Mouse (Mus musculus) urinary bladder, postnatal 4 days (tissue): ENCODE results near the gene P4hb.
"Not testable (repeated sequence)": the region's sequence is repeated elsewhere in the genome, so short reads cannot be mapped to it uniquely, and the experiment has no call there.

Experiments used
- DNase-seq, 2 experiments: peaks; one replicate each; pipeline ENCODE4 v3.0.0; 2021 to 2022; ENCODE audit warnings: low spot score in 2 of 2

Gene P4hb

DNA sequence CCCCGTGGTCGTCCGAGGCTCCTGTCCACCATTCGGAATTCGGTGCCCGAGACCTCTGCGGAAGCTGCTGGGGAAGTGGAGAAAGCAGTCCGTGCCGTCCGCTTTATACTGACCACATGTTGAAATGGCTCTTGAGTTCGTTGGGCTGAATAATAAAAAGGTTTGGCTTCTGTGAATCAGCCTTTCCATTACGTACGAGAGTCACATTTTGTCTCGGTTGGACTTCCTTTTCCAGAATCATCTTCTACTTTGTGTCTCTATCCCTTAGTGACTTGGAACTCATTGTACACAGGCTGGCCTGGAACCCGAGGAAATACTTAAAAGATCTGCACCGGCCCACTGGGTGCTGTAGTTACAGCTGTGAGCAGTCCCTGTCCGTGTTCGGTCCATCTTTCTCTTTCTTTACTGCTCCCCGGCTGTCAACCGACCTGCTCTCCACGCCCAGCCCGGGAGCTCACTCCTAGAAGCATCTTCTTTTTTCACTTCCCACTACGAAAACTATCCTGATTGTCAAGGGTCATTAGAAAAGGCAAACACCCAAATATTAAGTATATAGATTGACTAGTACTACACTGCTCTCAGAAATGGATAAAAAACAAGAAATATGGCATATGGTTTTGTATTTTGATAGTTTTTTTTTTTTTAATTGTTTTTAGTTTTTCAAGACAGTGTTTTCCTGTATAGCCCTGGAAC, 678 bp upstream of the P4hb start:
- DNase-seq = no peak

DNA sequence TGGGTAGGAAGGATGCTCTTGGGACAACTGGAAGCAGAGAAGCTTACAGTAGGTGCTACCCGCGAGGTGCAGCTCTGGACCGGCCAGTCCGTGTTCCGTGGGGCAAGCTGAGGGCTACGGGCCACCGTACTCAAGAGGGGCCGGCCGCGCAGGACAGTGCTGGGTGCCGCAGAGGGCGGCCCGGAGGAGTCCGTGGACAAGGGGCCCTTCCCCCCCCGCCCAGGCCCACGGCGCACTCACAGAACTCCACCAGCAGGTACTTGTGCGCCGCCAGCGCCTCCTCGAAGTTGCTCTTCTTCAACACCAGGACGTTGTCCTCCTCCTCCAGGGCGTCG, 669 bp downstream of the P4hb start:
- no peak for DNase-seq

DNA sequence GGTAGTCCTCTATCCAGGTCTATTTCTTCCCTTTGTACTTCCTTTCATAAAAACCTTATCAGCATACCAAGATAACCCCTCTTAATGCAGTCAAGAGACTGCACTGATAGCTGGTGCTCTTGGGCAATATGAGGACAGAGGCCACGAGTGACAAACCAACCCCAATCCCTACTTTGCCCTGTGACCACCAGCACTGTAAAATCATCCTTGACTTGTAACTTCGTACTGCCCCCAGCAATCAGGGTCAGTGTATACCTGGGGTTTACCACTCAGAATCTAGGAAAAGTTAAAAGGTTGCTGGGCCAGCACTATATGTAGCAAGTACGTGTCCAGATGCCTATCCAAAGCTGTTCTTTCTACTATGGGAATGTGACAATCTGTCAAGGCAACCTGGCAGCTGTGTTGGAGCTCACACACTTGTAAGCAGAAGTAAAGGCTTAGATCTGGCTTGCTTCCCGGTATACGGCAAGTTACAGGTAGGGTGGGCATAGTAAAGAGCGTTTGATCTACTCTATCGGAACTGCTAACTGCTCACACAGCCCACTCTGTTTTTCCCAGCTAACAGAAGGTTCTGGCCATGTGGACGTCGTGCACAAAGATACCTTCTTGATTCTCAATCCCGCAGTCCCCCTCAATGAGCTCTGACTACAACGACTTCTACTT, 1.2 kb downstream of the P4hb start:
- no peak for DNase-seq

DNA sequence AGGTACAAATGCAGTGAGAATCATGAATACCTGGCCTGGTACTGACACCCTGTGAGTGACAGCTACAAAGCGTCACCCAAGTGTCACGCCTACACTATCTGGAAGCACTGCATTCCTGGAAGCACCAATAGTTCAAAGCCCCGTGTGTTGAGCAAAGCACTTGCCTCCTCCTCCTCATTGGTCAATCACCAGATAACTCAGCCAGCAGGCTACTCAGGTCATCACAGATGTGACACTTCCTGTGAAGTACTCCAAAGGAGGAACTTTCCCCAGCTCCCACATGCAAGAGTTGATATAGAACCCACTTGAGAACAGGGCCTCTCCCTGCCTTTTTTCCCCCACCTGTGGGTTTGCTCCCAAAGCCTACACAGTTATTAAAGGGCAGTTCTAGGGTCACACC, 1.9 kb downstream of the P4hb start:
- DNase-seq = no peak

- DNase-seq = no peak
Measured at GRCm38 (mm10) chr11:120568324-120568723, 4.7 kb downstream of the P4hb start.

- no peak for DNase-seq
Measured at GRCm38 (mm10) chr11:120565114-120565513, 7.9 kb downstream of the P4hb start.

GRCm38 (mm10) chr11:120562949-120563348, 10.1 kb downstream of the P4hb start:
- DNase-seq = no peak

GRCm38 (mm10) chr11:120560952-120561728, 11.9 kb downstream of the P4hb start:
- DNase-seq = no peak

GRCm38 (mm10) chr11:120558843-120559242, 14.2 kb downstream of the P4hb start:
- DNase-seq = not testable (repeated sequence)

GRCm38 (mm10) chr11:120555260-120555659, 17.8 kb downstream of the P4hb start:
- no peak for DNase-seq

- no peak for DNase-seq
Measured at GRCm38 (mm10) chr11:120554834-120555233, 18.2 kb downstream of the P4hb start.

DNA sequence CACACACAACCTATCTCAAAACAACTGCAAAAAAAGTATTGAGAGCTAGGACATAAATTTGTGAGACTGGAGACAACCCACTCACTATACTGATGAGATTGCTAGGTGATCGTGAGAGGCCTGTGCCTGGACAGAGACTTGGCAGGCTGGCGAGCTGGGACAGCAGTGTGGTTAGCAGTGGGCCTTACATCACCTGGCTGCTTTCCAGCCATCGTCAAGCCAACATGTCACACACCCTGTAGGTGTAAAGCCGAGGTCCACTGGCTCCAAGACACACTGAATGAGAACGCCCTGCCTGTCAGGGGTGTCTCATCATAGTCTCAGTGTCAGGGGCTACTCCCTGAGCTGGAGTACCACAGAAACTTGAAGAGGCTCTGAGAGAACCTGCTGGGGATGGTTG, 20.3 kb downstream of the P4hb start:
- DNase-seq = no peak

DNA sequence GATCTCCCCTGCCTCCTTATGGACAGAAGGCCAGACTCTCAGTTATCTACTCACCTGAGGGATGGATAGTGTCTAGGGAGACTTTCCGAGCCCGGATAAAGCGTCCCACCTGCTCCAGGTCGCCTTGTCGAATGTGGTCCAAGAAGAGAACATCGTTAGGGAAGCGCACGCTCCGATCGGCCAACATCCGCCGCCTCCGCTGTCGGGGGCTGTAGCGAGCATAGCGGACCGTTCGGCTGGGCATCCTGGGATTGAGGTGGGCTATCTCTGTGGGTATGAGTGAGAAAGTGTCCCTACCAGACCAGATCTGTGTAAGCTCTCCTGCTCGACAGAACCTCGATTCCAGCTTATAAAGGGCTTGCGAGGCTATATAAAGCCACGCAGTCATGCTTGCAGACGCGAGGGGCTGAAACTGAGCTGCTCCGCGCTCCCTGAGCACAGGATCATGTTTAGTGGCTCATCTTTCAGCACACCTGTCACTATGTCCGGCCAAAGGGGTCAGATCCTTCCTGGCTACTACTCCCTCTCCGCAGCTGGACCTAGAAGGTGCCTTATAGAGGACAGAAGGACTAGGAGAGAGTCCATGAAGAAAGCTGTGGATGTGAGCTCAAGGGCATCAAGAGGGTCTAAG, 22.1 kb downstream of the P4hb start, which contains the start of gene Ppp1r27:
Gene Ppp1r27 (minus strand): TSS at position 323 of the 631 bp plus-strand sequence.
- DNase-seq = no peak

GRCm38 (mm10) chr11:120549986-120550809, 22.9 kb downstream of the P4hb start:
- no peak for DNase-seq

DNA sequence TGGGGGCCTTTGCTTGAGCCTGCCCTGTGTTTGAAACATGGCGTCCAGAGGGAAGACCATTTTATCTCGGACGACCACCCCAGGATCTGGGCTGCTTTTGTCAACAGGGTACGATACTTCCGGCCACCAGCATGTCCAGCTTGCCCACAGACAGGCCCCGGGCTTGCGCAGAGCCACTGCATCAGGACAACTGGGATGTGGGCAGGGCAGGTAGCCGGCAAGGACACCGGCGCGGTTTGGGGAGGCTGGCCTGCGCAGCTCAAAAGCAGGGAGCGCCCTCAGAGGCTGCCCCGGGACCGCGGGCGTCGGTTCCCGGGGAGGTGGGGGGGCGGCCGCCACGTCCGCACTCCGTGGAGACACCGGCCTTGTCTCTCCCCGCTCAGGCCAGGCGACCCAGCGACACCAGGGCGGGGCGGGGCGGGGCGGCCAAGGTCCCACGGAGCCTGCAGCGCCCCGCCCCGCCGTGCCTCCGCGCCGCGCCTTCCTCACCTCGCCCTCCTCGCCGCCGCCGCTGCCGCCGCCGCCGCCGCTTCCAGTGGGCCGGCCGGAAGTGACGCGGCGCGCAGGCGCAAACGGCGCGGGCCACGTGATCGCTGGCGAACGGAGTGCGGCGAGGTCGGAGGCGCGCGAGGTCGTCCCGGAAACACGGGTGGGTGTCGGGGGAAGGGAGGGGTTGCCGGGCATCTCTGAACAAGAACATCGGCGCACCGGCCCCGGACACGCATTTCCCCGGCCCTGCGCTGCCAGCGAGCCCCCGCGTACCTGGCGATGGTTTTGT, 23.7 kb downstream of the P4hb start, which contains the start of gene Mcrip1:
Gene Mcrip1 (minus strand): TSS at position 560 of the 778 bp plus-strand sequence.
- peak; percentile 91 to 95 for DNase-seq

- DNase-seq = no peak
Measured at GRCm38 (mm10) chr11:120548786-120549167, 24.3 kb downstream of the P4hb start.

DNA sequence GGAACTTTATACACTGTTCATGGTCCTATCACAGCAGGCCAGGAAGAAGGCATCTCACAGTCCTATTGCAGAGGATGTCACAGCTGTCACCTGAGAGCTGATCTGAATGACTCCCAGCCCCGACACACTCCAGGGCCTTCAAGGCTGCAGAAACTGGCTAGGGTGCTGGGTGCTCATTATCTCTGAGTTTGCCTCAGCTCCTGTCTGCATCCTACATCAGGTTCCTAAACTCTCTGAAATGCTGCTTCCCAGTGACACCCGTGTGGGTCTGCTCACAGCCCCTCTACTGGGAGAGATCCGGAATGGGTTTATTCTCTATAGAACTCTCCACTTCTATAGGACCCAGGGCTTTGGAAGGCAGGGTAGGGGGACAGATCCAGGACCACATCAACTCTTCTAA, 24.8 kb downstream of the P4hb start:
- DNase-seq = no peak

GRCm38 (mm10) chr11:120547469-120547868, 25.6 kb downstream of the P4hb start:
- no peak for DNase-seq

GRCm38 (mm10) chr11:120545964-120546363, 27.1 kb downstream of the P4hb start:
- DNase-seq = no peak

GRCm38 (mm10) chr11:120542376-120542775, 30.7 kb downstream of the P4hb start:
- no peak for DNase-seq

GRCm38 (mm10) chr11:120541907-120542306, 31.1 kb downstream of the P4hb start:
- no peak for DNase-seq
